Mouse (Mus musculus) midbrain, embryonic 14.5 days (tissue): ENCODE data around the gene Tmem63b. TPM values are rescaled to one million over a fixed set of nuclear protein-coding genes. Genes with fewer than 3 reads are reported as not detected.

Source experiments
- ATAC-seq: fragments of 200-750 bp; cut with Nextera tagmentation; 2 replicates; pipeline ENCODE4 v1.8.0; 2017; ENCODE audit warnings: moderate number of reproducible peaks, moderate library complexity; ENCODE audit not compliant: low FRiP score, low TSS enrichment
- DNase-seq: peaks from one replicate; pipeline ENCODE4 v3.0.0-alpha.2; 2015
- H3K27ac ChIP-seq: fragments of 300-500 bp; sonication (generic); replicated peaks from 2 replicates; pipeline ENCODE4 v1.5.1; 2014; ENCODE audit warnings: mild to moderate bottlenecking, low read depth, low read length, moderate library complexity
- H3K27me3 ChIP-seq: fragments of 300-500 bp; sonication (generic); 2 replicates; pipeline ENCODE4 v1.6.1; 2014; ENCODE audit warnings: low read length, control low read depth, mixed read lengths; ENCODE audit not compliant: control insufficient read depth, insufficient read depth
- H3K36me3 ChIP-seq: fragments of 300-500 bp; sonication (generic); 2 replicates; pipeline ENCODE4 v1.6.1; 2014; ENCODE audit warnings: low read length, control low read depth; ENCODE audit not compliant: control insufficient read depth, insufficient read depth
- H3K4me1 ChIP-seq: fragments of 300-500 bp; sonication (generic); 2 replicates; pipeline ENCODE4 v1.6.1; 2014; ENCODE audit warnings: mild to moderate bottlenecking, antibody characterized with exemption, low read length, control low read depth; ENCODE audit not compliant: control insufficient read depth, insufficient read depth
- H3K4me2 ChIP-seq: fragments of 300-500 bp; sonication (generic); 2 replicates; pipeline ENCODE4 v1.6.1; 2014; ENCODE audit warnings: mild to moderate bottlenecking, low read length, moderate library complexity
- H3K4me3 ChIP-seq: fragments of 300-500 bp; sonication (generic); replicated peaks from 2 replicates; pipeline ENCODE4 v1.5.1; 2014; ENCODE audit warnings: low read depth, low read length
- H3K9ac ChIP-seq: fragments of 300-500 bp; sonication (generic); replicated peaks from 2 replicates; pipeline ENCODE4 v1.6.1; 2014; ENCODE audit warnings: mild to moderate bottlenecking, low read length, moderate library complexity
- H3K9me3 ChIP-seq: fragments of 300-500 bp; sonication (generic); 2 replicates; pipeline ENCODE4 v1.6.1; 2016; ENCODE audit warnings: low read length, control low read depth, mixed read lengths; ENCODE audit not compliant: control insufficient read depth
- WGBS: fragments of 180-500 bp; shearing (Covaris S2); extraction: QIAGEN DNeasy Blood & Tissue Kit; methylation state at CpG from one replicate; pipeline ENCODE4 v1.1.7; 2014; 5-methylcytosine and 5-hydroxymethylcytosine counted together
- polyA plus RNA-seq: library from polyadenylated mRNA; unstranded; fragments of >200 nt; fragmentation: Nextera tagmentation; extraction: Ambion mirVana; gene quantifications from 2 replicates; pipeline ENCODE4 v1.2.1, GENCODE M21; 2014

Gene Tmem63b
- polyA plus RNA-seq, 1 experiment from 2014 or later, result 123 TPM

GRCm38 (mm10) chr17:45653233-45653632 is 33.5 kb downstream of the Tmem63b start:
- H3K9ac ChIP-seq, result no peak overlapping the region
- no peaks in the 10 kb centered on the region for H3K4me1 ChIP-seq
- no peak overlapping the region for H3K4me2 ChIP-seq
- no peak overlapping the region for H3K27ac ChIP-seq
- no peaks in the 10 kb centered on the region for H3K9me3 ChIP-seq
- no peaks in the 10 kb centered on the region for H3K27me3 ChIP-seq
- ATAC-seq (no peak), DNase-seq (no peak)
- WGBS, result 71% methylated on average over 7 of the region's 7 CpGs
- no peak overlapping the region for H3K4me3 ChIP-seq
- H3K36me3 ChIP-seq, result no peaks in the 10 kb centered on the region

- Histone ChIP-seq H3K9me3 (no peaks in the 10 kb centered on the region), H3K9ac (no peak overlapping the region), H3K4me2 (no peak overlapping the region), H3K4me3 (no peak overlapping the region), H3K36me3 (no peaks in the 10 kb centered on the region), H3K27ac (no peak overlapping the region), H3K4me1 (no peaks in the 10 kb centered on the region), H3K27me3 (no peaks in the 10 kb centered on the region)
- ATAC-seq, result no peak
- DNase-seq, result no peak
- WGBS, result 92% methylated on average over 4 of the region's 4 CpGs
Observed at GRCm38 (mm10) chr17:45644185-45644584, 42.5 kb downstream of the Tmem63b start.

- Histone ChIP-seq H3K9me3 (no peaks in the 10 kb centered on the region), H3K4me1 (no peaks in the 10 kb centered on the region), H3K4me2 (no peak overlapping the region), H3K9ac (no peak overlapping the region), H3K4me3 (no peak overlapping the region), H3K36me3 (no peaks in the 10 kb centered on the region), H3K27ac (no peak overlapping the region), H3K27me3 (no peaks in the 10 kb centered on the region)
- WGBS, result 20% methylated on average over 12 of the region's 12 CpGs
- DNase-seq, result peak; percentile 83
- no peak; the same call in 1 of the 2 replicates for ATAC-seq
Observed at GRCm38 (mm10) chr17:45642701-45643100, 44.0 kb downstream of the Tmem63b start.

- ATAC-seq, result no peak
- Histone ChIP-seq H3K4me3 (no peak overlapping the region), H3K27ac (no peak overlapping the region), H3K4me1 (no peaks in the 10 kb centered on the region), H3K36me3 (no peaks in the 10 kb centered on the region), H3K27me3 (no peaks in the 10 kb centered on the region), H3K4me2 (no peak overlapping the region), H3K9me3 (no peaks in the 10 kb centered on the region), H3K9ac (no peak overlapping the region)
- 91% methylated on average over 8 of the region's 8 CpGs for WGBS
- DNase-seq, result no peak
Observed at GRCm38 (mm10) chr17:45641981-45642380, 44.7 kb downstream of the Tmem63b start.

GRCm38 (mm10) chr17:45638596-45639295 is 48.0 kb downstream of the Tmem63b start:
- Histone ChIP-seq H3K27ac (no peak overlapping the region), H3K36me3 (no peaks in the 10 kb centered on the region), H3K9ac (no peak overlapping the region), H3K4me3 (no peak overlapping the region), H3K9me3 (no peaks in the 10 kb centered on the region), H3K27me3 (no peaks in the 10 kb centered on the region), H3K4me1 (no peaks in the 10 kb centered on the region), H3K4me2 (no peak overlapping the region)
- ATAC-seq, result no peak
- DNase-seq, result no peak
- 78% methylated on average over 16 of the region's 16 CpGs for WGBS

- no peaks in the 10 kb centered on the region for H3K36me3 ChIP-seq
- 83% methylated on average over 5 of the region's 5 CpGs for WGBS
- DNase-seq (no peak), ATAC-seq (no peak)
- H3K9me3 ChIP-seq, result no peaks in the 10 kb centered on the region
- H3K9ac ChIP-seq, result no peak overlapping the region
- H3K4me2 ChIP-seq, result no peak overlapping the region
- 0 out of 2 replicates have a peak, but pooled peaks cover 5% of the 10 kb centered on the region for H3K4me1 ChIP-seq
- H3K27ac ChIP-seq, result no peak overlapping the region
- H3K27me3 ChIP-seq, result no peaks in the 10 kb centered on the region
- no peak overlapping the region for H3K4me3 ChIP-seq
Observed at GRCm38 (mm10) chr17:45634033-45634432, 52.7 kb downstream of the Tmem63b start.

- no peak overlapping the region for H3K27ac ChIP-seq
- DNase-seq (no peak), ATAC-seq (no peak)
- 0 out of 2 replicates have a peak, but pooled peaks cover 5% of the 10 kb centered on the region for H3K4me1 ChIP-seq
- H3K4me2 ChIP-seq, result no peak overlapping the region
- WGBS, result 68% methylated on average over 6 of the region's 6 CpGs
- no peak overlapping the region for H3K4me3 ChIP-seq
- H3K9me3 ChIP-seq, result no peaks in the 10 kb centered on the region
- no peaks in the 10 kb centered on the region for H3K27me3 ChIP-seq
- H3K9ac ChIP-seq, result no peak overlapping the region
- no peaks in the 10 kb centered on the region for H3K36me3 ChIP-seq
Observed at GRCm38 (mm10) chr17:45631940-45632339, 54.8 kb downstream of the Tmem63b start.

GRCm38 (mm10) chr17:45630992-45631391 is 55.7 kb downstream of the Tmem63b start:
- WGBS, result 60% methylated on average over 3 of the region's 3 CpGs

More at GRCm38 (mm10) chr17:45630992-45631391, 55.7 kb downstream of the Tmem63b start:
- no peak for DNase-seq
- Histone ChIP-seq H3K9me3 (no peaks in the 10 kb centered on the region), H3K4me1 (0 out of 2 replicates have a peak, but pooled peaks cover 5% of the 10 kb centered on the region), H3K4me3 (peak overlapping the region; percentile 46; the same call in 1 of the 2 replicates), H3K9ac (no peak overlapping the region), H3K4me2 (peak overlapping the region; percentile 74), H3K27me3 (no peaks in the 10 kb centered on the region), H3K27ac (no peak overlapping the region), H3K36me3 (no peaks in the 10 kb centered on the region)
- ATAC-seq, result no peak
